Mouse (Mus musculus): Measurements from ENCODE around the gene Snrpd3.

Gene Snrpd3

GRCm38 (mm10) chr10:75534934-75535333 is 17.6 kb downstream of the Snrpd3 start:
- peak; percentile 44 for DNase-seq (ENCODE audit: low read depth, low spot score)

GRCm38 (mm10) chr10:75535423-75535822 is 18.1 kb downstream of the Snrpd3 start:
- no peak for DNase-seq (ENCODE audit: low read depth, low spot score)

GRCm38 (mm10) chr10:75536123-75536522 is 18.8 kb downstream of the Snrpd3 start:
- no peak for DNase-seq (ENCODE audit: low read depth, low spot score)

GRCm38 (mm10) chr10:75547901-75548300 is 30.6 kb downstream of the Snrpd3 start:
- DNase-seq (ENCODE audit: low read depth, low spot score) = no peak

- peak; percentile 73 for DNase-seq (ENCODE audit: low read depth, low spot score)
Observed at GRCm38 (mm10) chr10:75548486-75548885, 31.1 kb downstream of the Snrpd3 start.

- no peak for DNase-seq (ENCODE audit: low read depth, low spot score)
Observed at GRCm38 (mm10) chr10:75549886-75550285, 32.5 kb downstream of the Snrpd3 start.

GRCm38 (mm10) chr10:75551175-75551574 is 33.8 kb downstream of the Snrpd3 start:
- no peak for DNase-seq (ENCODE audit: low read depth, low spot score)

GRCm38 (mm10) chr10:75552106-75552505 is 34.8 kb downstream of the Snrpd3 start:
- DNase-seq (ENCODE audit: low read depth, low spot score) = no peak

- no peak for DNase-seq (ENCODE audit: low read depth, low spot score)
Observed at GRCm38 (mm10) chr10:75552701-75553450, 35.5 kb downstream of the Snrpd3 start.

GRCm38 (mm10) chr10:75554090-75554489 is 36.7 kb downstream of the Snrpd3 start:
- DNase-seq (ENCODE audit: low read depth, low spot score) = peak; percentile 46

GRCm38 (mm10) chr10:75555557-75555956 is 38.2 kb downstream of the Snrpd3 start:
- DNase-seq (ENCODE audit: low read depth, low spot score) = no peak

- peak; percentile 11 for DNase-seq (ENCODE audit: low read depth, low spot score)
Observed at GRCm38 (mm10) chr10:75556026-75556425, 38.7 kb downstream of the Snrpd3 start.

- DNase-seq (ENCODE audit: low read depth, low spot score) = no peak
Observed at GRCm38 (mm10) chr10:75558515-75558914, 41.2 kb downstream of the Snrpd3 start.

GRCm38 (mm10) chr10:75559041-75559675 is 41.8 kb downstream of the Snrpd3 start:
- DNase-seq (ENCODE audit: low read depth, low spot score) = no peak

- DNase-seq (ENCODE audit: low read depth, low spot score) = no peak
Observed at GRCm38 (mm10) chr10:75559676-75560548, 42.6 kb downstream of the Snrpd3 start, which contains the start of gene Lrrc75b. TSS of gene Lrrc75b (minus strand) at chr10:75560330.

GRCm38 (mm10) chr10:75560549-75560899 is 43.2 kb downstream of the Snrpd3 start:
- DNase-seq (ENCODE audit: low read depth, low spot score) = no peak

GRCm38 (mm10) chr10:75561071-75561654 is 43.8 kb downstream of the Snrpd3 start, which contains the start of gene Ggt1:
TSS of gene Ggt1 (plus strand) at chr10:75561604.
- no peak for DNase-seq (ENCODE audit: low read depth, low spot score)

GRCm38 (mm10) chr10:75562596-75562995 is 45.2 kb downstream of the Snrpd3 start:
- no peak for DNase-seq (ENCODE audit: low read depth, low spot score)

- no peak for DNase-seq (ENCODE audit: low read depth, low spot score)
Observed at GRCm38 (mm10) chr10:75564687-75565265, 47.4 kb downstream of the Snrpd3 start.

- no peak for DNase-seq (ENCODE audit: low read depth, low spot score)
Observed at GRCm38 (mm10) chr10:75565436-75565835, 48.1 kb downstream of the Snrpd3 start.

GRCm38 (mm10) chr10:75565906-75566305 is 48.6 kb downstream of the Snrpd3 start:
- DNase-seq (ENCODE audit: low read depth, low spot score) = no peak

All from 3T3-L1 (cell line).